Mouse (Mus musculus) neutrophil, adult 5-6 weeks (primary cell): ENCODE measurements around the gene Ibsp. TPM values are rescaled to one million over a fixed set of nuclear protein-coding genes. Genes with fewer than 3 reads are reported as not detected.

Source experiments
- ATAC-seq: fragments of 151-379, 151-347 bp; 2 replicates; pipeline ENCODE4 v1.8.0; 2017; ENCODE audit warnings: mild to moderate bottlenecking, moderate TSS enrichment; ENCODE audit not compliant: insufficient number of reproducible peaks, poor library complexity, low FRiP score, severe bottlenecking; ENCODE audit errors: extremely low read depth
- total RNA-seq: library from RNA; stranded (forward); fragments of 200-1000 nt; gene quantifications from 2 replicates; pipeline ENCODE4 v1.2.3, GENCODE M21; 2017

Gene Ibsp
- total RNA-seq, 1 experiment from 2014 or later: not detected

- no peak for ATAC-seq
Measured at GRCm38 (mm10) chr5:104339706-104340512, 40.9 kb downstream of the Ibsp start.

- ATAC-seq: no peak
Measured at GRCm38 (mm10) chr5:104340513-104340829, 41.5 kb downstream of the Ibsp start.

GRCm38 (mm10) chr5:104342881-104343280, 43.9 kb downstream of the Ibsp start:
- no peak for ATAC-seq

- ATAC-seq: no peak
Measured at GRCm38 (mm10) chr5:104344526-104345240, 45.7 kb downstream of the Ibsp start.

- no peak for ATAC-seq
Measured at GRCm38 (mm10) chr5:104345241-104345630, 46.3 kb downstream of the Ibsp start.

GRCm38 (mm10) chr5:104351041-104351440, 52.1 kb downstream of the Ibsp start:
- no peak for ATAC-seq

GRCm38 (mm10) chr5:104351874-104352273, 52.9 kb downstream of the Ibsp start:
- no peak for ATAC-seq

- no peak for ATAC-seq
Measured at GRCm38 (mm10) chr5:104357575-104357974, 58.6 kb downstream of the Ibsp start.

GRCm38 (mm10) chr5:104358592-104358991, 59.6 kb downstream of the Ibsp start:
- ATAC-seq: no peak

GRCm38 (mm10) chr5:104359257-104359656, 60.3 kb downstream of the Ibsp start:
- no peak for ATAC-seq

Other genes with a start within 250 kb of the Ibsp start
- gene Gm17660, start 221.6 kb upstream of the Ibsp start, total RNA-seq: not detected in 2 replicates
- 0.61 TPM in 1 of 2 replicates, not detected in the other for gene Sparcl1, start 185.4 kb upstream of the Ibsp start, total RNA-seq
- not detected in 2 replicates for gene Dspp, start 128.5 kb upstream of the Ibsp start, total RNA-seq
- gene Dmp1, start 96.6 kb upstream of the Ibsp start, total RNA-seq: not detected in 2 replicates
- not detected in 2 replicates for gene Mepe, start 26.2 kb downstream of the Ibsp start, total RNA-seq
- 2.1 and 2.9 TPM in 2 replicates for gene Spp1, start 135.9 kb downstream of the Ibsp start, total RNA-seq
- 0.49 and 0.93 TPM in 2 replicates for gene Pkd2, start 160.3 kb downstream of the Ibsp start, total RNA-seq
- gene BC005561, start 209.2 kb downstream of the Ibsp start, total RNA-seq: 9.5 and 10.1 TPM in 2 replicates